Mouse (Mus musculus) cerebellum, adult 2 months (tissue): Measurements from ENCODE around the gene Gps2.

Experiments used
- CTCF ChIP-seq: fragments of 200-500 bp; IDR thresholded peaks from 2 replicates; pipeline ENCODE4 v1.5.1; 2011; ENCODE audit warnings: low read depth, mild to moderate bottlenecking, control low read depth, low read length, moderate library complexity, borderline replicate concordance; ENCODE audit not compliant: insufficient read depth
- POLR2A ChIP-seq: fragments of 200-500 bp; IDR thresholded peaks from 2 replicates; pipeline ENCODE4 v1.6.1; 2011; ENCODE audit warnings: low read length, control low read depth, borderline replicate concordance; ENCODE audit not compliant: insufficient read depth

DNA sequence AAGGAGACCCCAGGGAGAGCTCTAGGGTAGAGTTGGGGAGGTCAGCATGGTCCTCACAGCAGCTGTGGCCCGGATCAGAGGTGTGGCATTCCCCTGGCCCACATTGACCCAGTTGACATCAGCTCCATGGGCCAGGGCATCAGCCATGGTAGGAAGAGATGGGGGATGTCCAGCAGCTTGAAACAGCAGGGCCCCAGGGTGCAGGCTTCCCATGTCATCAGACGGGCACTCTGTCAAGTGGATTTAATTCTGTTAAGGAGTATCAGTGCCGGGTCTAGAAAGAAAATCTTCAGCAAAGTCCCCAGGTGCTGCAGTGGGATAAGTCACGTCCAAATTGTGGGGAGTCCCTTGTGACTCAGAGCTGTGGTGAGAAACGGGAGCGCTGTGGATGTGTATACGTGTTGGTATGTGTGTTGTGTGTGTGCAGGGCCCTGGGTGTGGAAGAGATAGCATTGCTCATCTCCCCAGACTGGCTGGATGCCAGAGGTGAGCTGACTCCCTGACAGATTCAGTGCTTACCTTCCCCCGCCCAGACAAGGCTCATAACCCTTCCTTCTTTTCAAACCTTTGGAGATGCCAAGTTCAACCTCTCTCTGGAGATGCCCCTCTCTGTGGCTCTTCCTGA, 30.0 kb upstream of the Gps2 start:
- TF ChIP-seq POLR2A (no peak), CTCF (no peak)
